Mouse (Mus musculus): Measurements from ENCODE around the gene Clip3. TPM values are rescaled to one million over a fixed set of nuclear protein-coding genes. Genes with fewer than 3 reads are reported as not detected.
A peak's percentile ranks its signal among the peaks of the same experiment; 100 is the strongest.

The Clip3 gene
- polyA plus RNA-seq, 1 experiment from 2014 or later: 4.3 TPM

DNA sequence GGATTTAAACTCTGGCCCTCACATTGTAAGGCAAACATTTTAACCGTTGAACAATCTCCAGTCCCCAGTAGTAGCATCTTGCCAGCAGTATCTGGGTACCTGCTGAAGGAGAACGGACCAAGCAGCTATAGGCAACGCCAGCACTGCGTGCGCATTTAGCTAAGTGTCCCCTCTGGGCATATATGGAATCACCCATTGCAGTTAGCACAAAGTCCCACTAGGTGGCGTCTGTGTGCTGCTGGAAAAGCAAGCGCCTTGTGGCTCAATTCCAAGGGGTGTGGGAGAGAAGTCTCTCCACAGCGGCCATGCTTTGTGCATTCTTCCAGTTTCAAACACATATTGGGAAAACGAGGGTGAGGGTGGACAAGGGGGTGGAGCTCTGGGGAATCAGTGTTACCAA lies 44.9 kb downstream of the Clip3 start:
- Histone ChIP-seq H3K4me3 (ENCODE audit: low read depth, low read length) (no peak overlapping the region), H3K4me1 (ENCODE audit: insufficient read depth, low read depth, low read length) (peaks cover 14% of the 10 kb centered on the region), H3K36me3 (ENCODE audit: insufficient read depth, low read length) (no peaks in the 10 kb centered on the region), H3K9me3 (ENCODE audit: low read length) (no peaks in the 10 kb centered on the region), H3K27me3 (replicated peaks; ENCODE audit: insufficient read depth, low read length) (no peaks in the 10 kb centered on the region), H3K9ac (replicated peaks; ENCODE audit: low read depth) (no peak overlapping the region), H3K4me2 (replicated peaks; ENCODE audit: low read depth, low read length) (no peak overlapping the region), H3K27ac (ENCODE audit: low read length) (no peak overlapping the region)
- ATAC-seq (peak; percentile 43), DNase-seq (ENCODE audit: low spot score) (peak; percentile 95)
- TF ChIP-seq EP300 (IDR thresholded peaks at IDR 0.05): no peak
- peak; percentile 99 for TF ChIP-seq CTCF (IDR thresholded peaks at IDR 0.05)
- 2% methylated on average over 9 of the region's 9 CpGs for WGBS

DNA sequence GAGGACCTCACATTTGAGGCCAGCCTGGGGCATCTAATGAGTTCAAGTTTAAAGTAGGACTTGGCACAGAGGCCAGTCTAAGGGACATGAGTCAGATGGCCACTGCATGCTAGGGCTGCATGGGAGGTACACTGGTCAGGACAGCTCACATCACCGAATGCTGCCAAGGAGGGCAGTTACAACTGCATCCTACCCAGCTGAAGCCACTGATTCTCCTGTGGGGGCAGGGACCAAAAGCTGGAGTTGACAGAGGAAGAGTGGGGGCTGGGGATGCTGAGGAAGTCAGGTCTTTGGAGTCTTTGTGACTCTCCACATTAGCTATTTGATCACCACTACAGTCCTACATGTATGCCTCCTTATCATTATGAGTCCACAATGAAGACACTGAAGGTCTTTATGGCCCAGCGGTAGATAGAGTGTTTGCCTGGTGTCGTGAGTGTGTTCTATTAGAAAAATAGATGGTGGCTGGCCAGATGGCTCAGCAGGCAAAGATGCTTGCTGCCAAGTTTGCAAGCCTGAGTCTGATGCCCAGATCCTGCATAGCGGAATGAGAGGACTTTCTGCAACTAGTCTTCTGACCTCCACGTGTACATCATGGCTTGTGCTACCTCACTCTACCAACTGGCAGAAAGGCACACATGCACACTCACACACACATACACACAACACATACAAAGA lies 48.0 kb downstream of the Clip3 start:
- no peaks in the 10 kb centered on the region for H3K27me3 ChIP-seq (replicated peaks; ENCODE audit: insufficient read depth, low read length)
- H3K9ac ChIP-seq (replicated peaks; ENCODE audit: low read depth): no peak overlapping the region
- no peak overlapping the region for H3K4me2 ChIP-seq (replicated peaks; ENCODE audit: low read depth, low read length)
- ATAC-seq: no peak
- H3K4me3 ChIP-seq (ENCODE audit: low read depth, low read length): no peak overlapping the region
- DNase-seq (ENCODE audit: low spot score): no peak
- TF ChIP-seq EP300 (IDR thresholded peaks at IDR 0.05) (no peak), CTCF (IDR thresholded peaks at IDR 0.05) (no peak)
- no peaks in the 10 kb centered on the region for H3K4me1 ChIP-seq (ENCODE audit: insufficient read depth, low read depth, low read length)
- WGBS: 58% methylated on average over 5 of the region's 5 CpGs
- H3K27ac ChIP-seq (ENCODE audit: low read length): no peak overlapping the region
- no peaks in the 10 kb centered on the region for H3K9me3 ChIP-seq (ENCODE audit: low read length)
- H3K36me3 ChIP-seq (ENCODE audit: insufficient read depth, low read length): no peaks in the 10 kb centered on the region

DNA sequence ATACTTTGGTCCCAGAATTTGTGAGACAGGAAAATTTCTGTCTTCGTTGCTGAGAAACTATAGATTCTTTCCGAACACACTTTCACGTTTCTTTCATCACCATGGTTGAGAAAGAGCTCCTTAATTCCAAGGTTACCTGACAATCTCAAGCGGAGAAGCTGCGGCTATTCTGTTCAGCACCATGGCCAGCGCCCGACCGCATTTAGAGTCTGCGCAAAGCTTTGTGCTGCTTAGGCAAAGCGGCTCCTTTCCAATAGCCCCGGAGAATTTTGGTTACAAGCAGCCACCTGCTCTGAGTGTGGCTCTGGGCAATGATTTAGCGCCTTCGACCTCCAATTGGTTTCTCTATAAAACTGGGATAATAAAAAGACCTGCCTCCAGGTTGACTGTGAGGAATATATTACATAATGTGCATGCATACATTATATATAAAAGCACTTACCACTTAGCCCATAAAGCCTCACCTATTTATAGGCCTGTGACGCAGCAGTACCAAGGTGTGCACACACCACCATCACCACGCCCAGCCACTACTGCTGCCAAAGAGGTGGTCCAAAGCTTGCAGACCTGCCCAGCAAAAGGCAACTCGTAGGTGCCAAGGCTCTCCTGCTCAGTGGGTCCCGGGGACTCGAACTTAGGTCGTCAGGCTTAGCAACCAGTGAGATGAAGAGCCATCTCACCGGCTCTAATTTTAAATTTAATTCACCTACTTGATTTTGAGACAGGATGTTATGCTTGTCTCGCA lies 55.3 kb downstream of the Clip3 start:
- TF ChIP-seq CTCF (IDR thresholded peaks at IDR 0.05) (no peak), EP300 (IDR thresholded peaks at IDR 0.05) (no peak)
- no peaks in the 10 kb centered on the region for H3K36me3 ChIP-seq (ENCODE audit: insufficient read depth, low read length)
- no peaks in the 10 kb centered on the region for H3K4me1 ChIP-seq (ENCODE audit: insufficient read depth, low read depth, low read length)
- H3K27me3 ChIP-seq (replicated peaks; ENCODE audit: insufficient read depth, low read length): peaks cover 19% of the 10 kb centered on the region
- no peaks in the 10 kb centered on the region for H3K9me3 ChIP-seq (ENCODE audit: low read length)
- 25% methylated on average over 21 of the region's 21 CpGs for WGBS
- no peak overlapping the region for H3K4me2 ChIP-seq (replicated peaks; ENCODE audit: low read depth, low read length)
- DNase-seq (ENCODE audit: low spot score): peak; percentile 74
- no peak overlapping the region for H3K27ac ChIP-seq (ENCODE audit: low read length)
- H3K4me3 ChIP-seq (ENCODE audit: low read depth, low read length): no peak overlapping the region
- ATAC-seq: no peak
- H3K9ac ChIP-seq (replicated peaks; ENCODE audit: low read depth): no peak overlapping the region

DNA sequence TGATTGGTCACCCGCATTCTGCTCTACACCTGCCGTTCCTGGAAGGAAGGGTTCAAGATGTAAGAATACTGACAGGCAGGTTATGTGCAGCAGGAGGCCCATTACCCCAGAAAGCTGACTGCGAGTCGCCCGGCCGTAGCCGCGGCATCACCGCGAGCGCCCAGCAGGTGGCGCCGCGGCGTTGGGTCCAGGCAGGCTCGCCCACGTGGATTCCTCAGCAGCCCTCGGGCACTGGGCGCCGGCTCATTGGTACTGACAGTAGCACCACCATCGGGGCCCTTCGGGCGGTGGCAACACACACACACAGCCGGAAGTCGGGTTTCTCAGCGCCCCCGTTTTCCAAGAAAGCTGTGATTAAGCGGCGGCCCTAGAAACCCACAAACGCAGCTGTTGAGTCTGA lies 56.3 kb downstream of the Clip3 start:
- TF ChIP-seq CTCF (IDR thresholded peaks at IDR 0.05) (peak; percentile 82), EP300 (IDR thresholded peaks at IDR 0.05) (no peak)
- WGBS: 4% methylated on average over 30 of the region's 30 CpGs
- DNase-seq (ENCODE audit: low spot score) (peak; percentile 71), ATAC-seq (peak; percentile 33; the same call in 1 of the 2 replicates)
- Histone ChIP-seq H3K9ac (replicated peaks; ENCODE audit: low read depth) (no peak overlapping the region), H3K27ac (ENCODE audit: low read length) (no peak overlapping the region), H3K4me1 (ENCODE audit: insufficient read depth, low read depth, low read length) (no peaks in the 10 kb centered on the region), H3K4me2 (replicated peaks; ENCODE audit: low read depth, low read length) (no peak overlapping the region), H3K4me3 (ENCODE audit: low read depth, low read length) (no peak overlapping the region), H3K36me3 (ENCODE audit: insufficient read depth, low read length) (no peaks in the 10 kb centered on the region), H3K27me3 (replicated peaks; ENCODE audit: insufficient read depth, low read length) (peaks cover 19% of the 10 kb centered on the region), H3K9me3 (ENCODE audit: low read length) (no peaks in the 10 kb centered on the region)

DNA sequence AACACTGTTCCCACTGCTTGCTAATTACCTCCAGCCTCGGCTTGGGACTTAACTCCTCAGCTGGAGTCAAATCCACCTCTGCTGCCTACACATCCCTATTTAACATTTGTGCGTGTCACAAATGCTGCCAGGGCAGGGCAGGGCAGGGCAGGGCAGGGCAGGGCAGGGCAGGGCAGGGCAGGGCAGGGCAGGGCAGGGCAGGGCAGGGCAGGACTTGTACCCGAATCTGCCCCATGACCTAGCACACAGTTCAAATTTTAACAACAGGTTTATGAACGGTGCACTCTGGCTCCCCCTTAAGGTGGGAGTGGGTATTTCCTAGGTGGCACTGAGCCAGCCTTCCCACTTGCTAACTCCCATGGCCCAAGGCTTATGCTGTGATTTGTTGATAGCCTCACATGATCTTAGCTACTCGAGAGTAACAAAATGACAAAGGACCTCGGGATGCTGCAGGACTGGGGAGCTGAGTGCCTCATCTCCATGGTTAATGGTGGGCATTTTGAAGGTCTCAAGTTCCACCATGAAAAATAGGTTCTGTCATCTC lies 61.8 kb downstream of the Clip3 start:
- Histone ChIP-seq H3K4me2 (replicated peaks; ENCODE audit: low read depth, low read length) (no peak overlapping the region), H3K4me1 (ENCODE audit: insufficient read depth, low read depth, low read length) (no peaks in the 10 kb centered on the region), H3K9ac (replicated peaks; ENCODE audit: low read depth) (no peak overlapping the region), H3K36me3 (ENCODE audit: insufficient read depth, low read length) (no peaks in the 10 kb centered on the region), H3K9me3 (ENCODE audit: low read length) (no peaks in the 10 kb centered on the region), H3K27me3 (replicated peaks; ENCODE audit: insufficient read depth, low read length) (peaks cover 3% of the 10 kb centered on the region; the same call in 1 of the 2 replicates), H3K27ac (ENCODE audit: low read length) (no peak overlapping the region), H3K4me3 (ENCODE audit: low read depth, low read length) (no peak overlapping the region)
- ATAC-seq (peak; percentile 65), DNase-seq (ENCODE audit: low spot score) (peak; percentile 60)
- WGBS: 16% methylated on average over 6 of the region's 6 CpGs
- TF ChIP-seq EP300 (IDR thresholded peaks at IDR 0.05) (no peak), CTCF (IDR thresholded peaks at IDR 0.05) (peak; percentile 82)

DNA sequence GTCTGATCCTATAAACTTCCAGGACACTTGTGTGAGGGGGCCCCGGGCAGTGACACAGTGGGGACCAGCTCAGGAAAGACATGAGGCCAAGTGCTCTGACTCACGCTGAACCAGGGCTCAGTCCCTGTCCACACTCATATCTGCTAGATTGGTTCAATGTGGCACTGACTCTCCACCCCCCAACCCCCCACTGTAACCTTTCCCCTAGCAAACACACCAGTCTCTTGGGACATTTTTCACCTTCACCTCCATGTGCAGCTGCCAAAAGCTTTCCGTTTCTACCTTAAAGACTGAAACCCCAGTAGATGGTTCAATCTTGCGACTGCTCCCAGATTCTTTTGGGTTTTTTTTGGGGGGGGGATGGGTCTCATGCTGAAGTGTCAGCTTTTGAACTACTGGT lies 62.5 kb downstream of the Clip3 start:
- Histone ChIP-seq H3K9me3 (ENCODE audit: low read length) (no peaks in the 10 kb centered on the region), H3K36me3 (ENCODE audit: insufficient read depth, low read length) (no peaks in the 10 kb centered on the region), H3K9ac (replicated peaks; ENCODE audit: low read depth) (no peak overlapping the region), H3K27me3 (replicated peaks; ENCODE audit: insufficient read depth, low read length) (no peaks in the 10 kb centered on the region), H3K27ac (ENCODE audit: low read length) (no peak overlapping the region), H3K4me3 (ENCODE audit: low read depth, low read length) (no peak overlapping the region), H3K4me2 (replicated peaks; ENCODE audit: low read depth, low read length) (no peak overlapping the region), H3K4me1 (ENCODE audit: insufficient read depth, low read depth, low read length) (no peaks in the 10 kb centered on the region)
- ATAC-seq: no peak
- DNase-seq (ENCODE audit: low spot score): no peak
- 66% methylated on average over 4 of the region's 4 CpGs for WGBS
- TF ChIP-seq EP300 (IDR thresholded peaks at IDR 0.05) (no peak), CTCF (IDR thresholded peaks at IDR 0.05) (no peak)

Other genes starting within 250 kb of the Clip3 start
- gene Zfp14, start 240.3 kb upstream of the Clip3 start, polyA plus RNA-seq (2015; fragmentation: Nextera tagmentation; extraction: Ambion mirVana): 2.3 and 2.4 TPM in 2 replicates
- gene Zfp82, start 218.8 kb upstream of the Clip3 start, polyA plus RNA-seq (2015; fragmentation: Nextera tagmentation; extraction: Ambion mirVana): 3.8 and 4.0 TPM in 2 replicates
- gene Gm26920, start 201.3 kb upstream of the Clip3 start, polyA plus RNA-seq (2015; fragmentation: Nextera tagmentation; extraction: Ambion mirVana): 0.07 TPM in 1 of 2 replicates, not detected in the other
- gene Zfp566, start 201.2 kb upstream of the Clip3 start, polyA plus RNA-seq (2015; fragmentation: Nextera tagmentation; extraction: Ambion mirVana): 4.8 and 5.2 TPM in 2 replicates
- gene Zfp260, start 197.0 kb upstream of the Clip3 start, polyA plus RNA-seq (2015; fragmentation: Nextera tagmentation; extraction: Ambion mirVana): 58.4 and 61.0 TPM in 2 replicates
- gene Zfp382, start 169.8 kb upstream of the Clip3 start, polyA plus RNA-seq (2015; fragmentation: Nextera tagmentation; extraction: Ambion mirVana): 3.5 and 3.7 TPM in 2 replicates
- gene Zfp146, start 122.0 kb upstream of the Clip3 start, polyA plus RNA-seq (2015; fragmentation: Nextera tagmentation; extraction: Ambion mirVana): 6.0 and 6.9 TPM in 2 replicates
- gene Cox7a1, start 107.6 kb upstream of the Clip3 start, polyA plus RNA-seq (2015; fragmentation: Nextera tagmentation; extraction: Ambion mirVana): 18.7 and 18.8 TPM in 2 replicates
- gene Capns1, start 92.9 kb upstream of the Clip3 start, polyA plus RNA-seq (2015; fragmentation: Nextera tagmentation; extraction: Ambion mirVana): 118 and 120 TPM in 2 replicates
- gene Polr2i, start 59.8 kb upstream of the Clip3 start, polyA plus RNA-seq (2015; fragmentation: Nextera tagmentation; extraction: Ambion mirVana): 122 and 144 TPM in 2 replicates
- gene Tbcb, start 59.5 kb upstream of the Clip3 start, polyA plus RNA-seq (2015; fragmentation: Nextera tagmentation; extraction: Ambion mirVana): 142 and 143 TPM in 2 replicates
- gene Ovol3, start 56.0 kb upstream of the Clip3 start, polyA plus RNA-seq (2015; fragmentation: Nextera tagmentation; extraction: Ambion mirVana): 0.27 TPM in 1 of 2 replicates, not detected in the other
- 0.37 and 0.81 TPM in 2 replicates for gene Thap8, start 11.6 kb upstream of the Clip3 start, polyA plus RNA-seq (2015; fragmentation: Nextera tagmentation; extraction: Ambion mirVana)
- 2.5 and 2.7 TPM in 2 replicates for gene Wdr62, start 11.3 kb upstream of the Clip3 start, polyA plus RNA-seq (2015; fragmentation: Nextera tagmentation; extraction: Ambion mirVana)
- gene Alkbh6, start 17.0 kb downstream of the Clip3 start, polyA plus RNA-seq (2015; fragmentation: Nextera tagmentation; extraction: Ambion mirVana): 60.6 and 78.2 TPM in 2 replicates
- 13.1 and 17.2 TPM in 2 replicates for gene Syne4, start 23.1 kb downstream of the Clip3 start, polyA plus RNA-seq (2015; fragmentation: Nextera tagmentation; extraction: Ambion mirVana)
- not detected in 2 replicates for gene E130208F15Rik, start 30.0 kb downstream of the Clip3 start, polyA plus RNA-seq (2015; fragmentation: Nextera tagmentation; extraction: Ambion mirVana)
- 17.6 and 20.0 TPM in 2 replicates for gene Sdhaf1, start 32.2 kb downstream of the Clip3 start, polyA plus RNA-seq (2015; fragmentation: Nextera tagmentation; extraction: Ambion mirVana)
- 2.0 and 2.8 TPM in 2 replicates for gene Lrfn3, start 71.0 kb downstream of the Clip3 start, polyA plus RNA-seq (2015; fragmentation: Nextera tagmentation; extraction: Ambion mirVana)
- gene Tyrobp, start 122.0 kb downstream of the Clip3 start, polyA plus RNA-seq (2015; fragmentation: Nextera tagmentation; extraction: Ambion mirVana): 209 and 244 TPM in 2 replicates
- 7.2 and 9.4 TPM in 2 replicates for gene Hcst, start 128.1 kb downstream of the Clip3 start, polyA plus RNA-seq (2015; fragmentation: Nextera tagmentation; extraction: Ambion mirVana)
- 1.9 and 2.5 TPM in 2 replicates for gene Nfkbid, start 130.0 kb downstream of the Clip3 start, polyA plus RNA-seq (2015; fragmentation: Nextera tagmentation; extraction: Ambion mirVana)
- 6.8 and 8.1 TPM in 2 replicates for gene Aplp1, start 153.8 kb downstream of the Clip3 start, polyA plus RNA-seq (2015; fragmentation: Nextera tagmentation; extraction: Ambion mirVana)
- gene Kirrel2, start 166.0 kb downstream of the Clip3 start, polyA plus RNA-seq (2015; fragmentation: Nextera tagmentation; extraction: Ambion mirVana): not detected in 2 replicates
- 0.12 TPM in 2 replicates for gene Nphs1, start 166.6 kb downstream of the Clip3 start, polyA plus RNA-seq (2015; fragmentation: Nextera tagmentation; extraction: Ambion mirVana)
- gene Prodh2, start 201.9 kb downstream of the Clip3 start, polyA plus RNA-seq (2015; fragmentation: Nextera tagmentation; extraction: Ambion mirVana): not detected in 2 replicates
- 2.1 TPM in 2 replicates for gene Arhgap33, start 243.3 kb downstream of the Clip3 start, polyA plus RNA-seq (2015; fragmentation: Nextera tagmentation; extraction: Ambion mirVana)